Mouse (Mus musculus): ENCODE data around the gene Serpinf1. TPM values are rescaled to one million over a fixed set of nuclear protein-coding genes. Genes with fewer than 3 reads are reported as not detected.

Gene Serpinf1
- polyA plus RNA-seq, 1 experiment from 2014 or later = 168 TPM

DNA sequence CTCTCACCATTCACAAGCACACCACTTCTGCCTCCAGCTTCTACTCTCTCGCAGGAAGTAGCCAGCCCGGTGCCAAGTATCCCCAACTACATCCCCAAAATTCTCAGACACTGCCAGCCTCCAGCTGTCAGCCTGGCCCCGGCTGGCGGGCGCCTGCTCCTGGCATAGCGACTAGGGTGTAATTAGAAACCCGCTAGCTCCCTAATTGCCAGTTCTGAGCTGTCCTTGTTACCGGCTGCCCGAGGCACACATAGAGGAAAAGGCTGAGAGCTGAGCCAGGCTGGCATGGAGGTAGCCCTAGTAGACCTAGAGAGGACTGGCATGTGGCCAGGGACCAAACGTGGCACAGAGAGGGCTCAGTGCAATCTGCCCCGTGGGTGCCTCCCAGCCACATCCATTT is 8.8 kb upstream of the Serpinf1 start:
- DNase-seq (ENCODE audit: low spot score) = no peak
- H3K27me3 ChIP-seq (ENCODE audit: insufficient read depth, poor library complexity, severe bottlenecking) = no peaks in the 10 kb centered on the region
- H3K36me3 ChIP-seq = no peaks in the 10 kb centered on the region
- no peak overlapping the region for H3K4me3 ChIP-seq
- H3K27ac ChIP-seq = no peak overlapping the region
- H3K4me1 ChIP-seq = peaks cover 3% of the 10 kb centered on the region; the same call in 1 of the 2 replicates
- H3K9me3 ChIP-seq = peaks cover 6% of the 10 kb centered on the region
- 87% methylated on average over 11 of the region's 11 CpGs for WGBS

DNA sequence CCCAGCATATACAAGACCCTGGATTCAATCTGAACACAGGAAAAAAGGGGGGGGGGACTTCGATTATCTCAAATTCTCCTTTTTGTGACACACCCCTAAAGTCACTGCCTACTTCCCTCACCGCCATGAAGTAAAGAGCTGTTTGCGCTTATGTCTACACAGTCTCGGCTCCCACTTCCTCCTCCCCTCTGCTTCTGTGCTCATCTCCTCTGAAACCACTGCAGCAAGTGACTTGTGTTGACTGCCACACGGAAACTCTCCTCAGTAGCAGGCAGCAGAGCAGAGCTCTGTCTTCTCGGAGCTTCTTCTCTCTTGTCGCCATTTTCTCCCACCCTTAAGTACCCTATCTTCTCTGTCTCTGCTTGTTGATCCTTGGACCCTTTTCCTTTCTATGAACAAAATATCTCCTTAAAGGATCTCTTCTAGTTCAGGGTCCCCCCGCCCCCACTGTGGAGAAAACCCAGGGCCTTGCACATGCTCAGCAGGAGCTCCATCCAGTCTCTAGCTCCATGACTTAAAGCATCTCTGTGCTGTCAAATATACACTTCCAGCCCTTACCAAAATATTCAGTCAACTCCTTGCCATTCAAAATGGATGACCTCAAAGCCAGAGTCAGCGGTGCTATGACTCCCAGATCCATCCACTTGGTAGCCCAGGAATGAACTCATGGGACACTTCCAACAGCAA is 6.7 kb upstream of the Serpinf1 start:
- 76% methylated on average over 9 of the region's 9 CpGs for WGBS
- Histone ChIP-seq H3K27me3 (ENCODE audit: insufficient read depth, poor library complexity, severe bottlenecking) (no peaks in the 10 kb centered on the region), H3K27ac (no peak overlapping the region), H3K36me3 (no peaks in the 10 kb centered on the region), H3K4me1 (no peaks in the 10 kb centered on the region), H3K4me3 (no peak overlapping the region), H3K9me3 (peaks cover 2% of the 10 kb centered on the region; the same call in 1 of the 2 replicates)
- no peak for DNase-seq (ENCODE audit: low spot score)

DNA sequence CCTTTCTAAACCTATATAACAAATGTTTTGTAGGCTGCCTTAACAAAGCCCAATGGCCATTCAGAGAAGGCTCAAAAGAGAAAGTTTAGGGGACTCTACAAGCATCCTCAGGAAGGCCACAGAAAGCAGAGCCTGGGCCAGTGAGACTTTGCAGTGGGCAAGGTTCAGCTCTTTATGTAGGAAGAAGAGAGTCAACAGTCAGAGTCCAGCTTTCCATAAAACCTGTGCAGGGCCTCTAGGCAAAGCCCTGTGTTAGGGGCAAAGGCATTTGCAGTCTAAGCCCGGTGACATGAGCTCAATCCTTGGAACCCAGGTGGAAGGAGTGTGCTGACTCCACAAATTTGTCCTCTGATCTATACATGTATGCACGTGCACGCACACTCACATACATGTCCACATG is 2.0 kb upstream of the Serpinf1 start:
- Histone ChIP-seq H3K27me3 (ENCODE audit: insufficient read depth, poor library complexity, severe bottlenecking) (no peaks in the 10 kb centered on the region), H3K9me3 (no peaks in the 10 kb centered on the region), H3K27ac (no peak overlapping the region), H3K4me1 (peaks cover 25% of the 10 kb centered on the region), H3K36me3 (no peaks in the 10 kb centered on the region), H3K4me3 (no peak overlapping the region)
- 92% methylated on average over 3 of the region's 3 CpGs for WGBS
- DNase-seq (ENCODE audit: low spot score) = no peak

DNA sequence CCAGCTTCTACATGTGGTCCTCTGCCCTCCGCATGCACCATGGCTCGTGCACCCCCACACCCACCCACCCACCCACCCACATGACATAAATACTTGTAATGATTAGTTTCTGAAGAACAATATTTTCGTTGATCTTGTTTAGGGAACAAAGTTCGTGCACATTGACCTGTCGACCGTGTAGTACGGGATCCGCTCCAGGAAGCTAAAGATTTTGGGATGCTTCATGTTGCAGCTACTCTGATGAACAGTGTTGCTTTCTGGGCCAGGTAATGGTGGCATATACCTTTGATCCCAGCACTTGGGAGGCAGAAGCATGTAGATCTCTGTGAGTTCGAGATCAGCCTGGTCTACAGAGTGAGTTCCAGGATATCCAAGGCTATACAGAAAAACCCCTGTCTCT is 1.5 kb upstream of the Serpinf1 start:
- Histone ChIP-seq H3K4me3 (no peak overlapping the region), H3K9me3 (no peaks in the 10 kb centered on the region), H3K4me1 (peaks cover 25% of the 10 kb centered on the region), H3K27me3 (ENCODE audit: insufficient read depth, poor library complexity, severe bottlenecking) (no peaks in the 10 kb centered on the region), H3K27ac (no peak overlapping the region), H3K36me3 (no peaks in the 10 kb centered on the region)
- 88% methylated on average over 9 of the region's 9 CpGs for WGBS
- DNase-seq (ENCODE audit: low spot score) = no peak

DNA sequence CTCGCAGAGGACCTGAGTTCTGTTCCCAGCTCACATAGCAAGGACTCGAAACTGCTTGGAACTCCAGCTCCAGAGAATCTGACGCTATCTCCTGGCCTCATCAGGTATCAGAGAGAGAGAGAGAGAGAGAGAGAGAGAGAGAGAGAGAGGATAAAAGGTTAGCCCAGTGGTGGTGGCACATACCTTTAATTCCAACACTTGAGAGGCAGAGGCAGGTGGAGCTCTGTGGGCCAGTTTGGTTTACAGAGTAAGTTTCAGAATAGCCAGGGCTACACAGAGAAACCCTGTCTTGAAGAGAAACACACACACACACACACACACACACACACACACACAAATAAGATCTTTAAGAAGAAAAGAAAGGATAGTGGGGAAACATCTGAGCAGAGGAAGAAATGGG is 590 bp upstream of the Serpinf1 start:
- H3K27me3 ChIP-seq (ENCODE audit: insufficient read depth, poor library complexity, severe bottlenecking) = no peaks in the 10 kb centered on the region
- 84% methylated on average over 3 of the region's 3 CpGs for WGBS
- 0 out of 2 replicates have a peak overlapping the region, but pooled peaks have one; percentile 72 for H3K27ac ChIP-seq
- no peak for DNase-seq (ENCODE audit: low spot score)
- no peaks in the 10 kb centered on the region for H3K36me3 ChIP-seq
- H3K4me1 ChIP-seq = peaks cover 25% of the 10 kb centered on the region
- H3K4me3 ChIP-seq = no peak overlapping the region
- H3K9me3 ChIP-seq = no peaks in the 10 kb centered on the region

DNA sequence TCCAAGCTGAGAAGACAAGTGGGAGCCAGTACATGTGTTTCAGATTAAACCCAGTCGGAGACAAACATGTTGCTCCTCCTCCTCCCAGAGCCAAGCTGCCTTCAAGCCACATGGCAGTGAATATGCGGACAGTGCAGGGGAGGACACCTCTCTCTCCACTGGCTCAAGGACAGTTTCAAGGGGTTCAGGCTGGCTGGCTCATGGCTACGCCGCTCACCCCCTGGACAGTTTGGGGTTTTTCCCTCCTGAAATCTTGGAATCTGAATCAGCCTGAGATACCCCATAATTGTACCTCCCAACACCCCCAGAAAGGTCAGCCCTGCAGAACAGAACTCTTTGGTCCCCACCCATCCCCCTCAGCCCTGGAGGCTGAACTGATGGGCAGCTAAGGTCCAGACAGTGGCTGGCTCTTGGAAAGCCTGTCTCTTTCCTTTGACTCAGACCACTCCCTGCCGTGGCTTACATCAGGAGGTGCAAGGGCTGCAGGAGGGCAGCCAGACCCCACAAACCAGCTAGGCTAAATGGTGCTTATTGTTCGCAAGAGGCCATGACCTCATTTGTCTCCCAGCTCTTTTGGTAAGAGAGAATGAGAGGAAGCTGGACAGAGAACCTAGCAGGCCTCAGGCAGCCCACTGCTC is 1.0 kb downstream of the Serpinf1 start:
- WGBS = 43% methylated on average over 6 of the region's 6 CpGs
- H3K36me3 ChIP-seq = peaks cover 5% of the 10 kb centered on the region; the same call in 1 of the 2 replicates
- peaks cover 25% of the 10 kb centered on the region for H3K4me1 ChIP-seq
- no peaks in the 10 kb centered on the region for H3K9me3 ChIP-seq
- H3K27me3 ChIP-seq (ENCODE audit: insufficient read depth, poor library complexity, severe bottlenecking) = no peaks in the 10 kb centered on the region
- DNase-seq (ENCODE audit: low spot score) = no peak
- peak overlapping the region; percentile 51 for H3K4me3 ChIP-seq
- peak overlapping the region; percentile 72 for H3K27ac ChIP-seq

DNA sequence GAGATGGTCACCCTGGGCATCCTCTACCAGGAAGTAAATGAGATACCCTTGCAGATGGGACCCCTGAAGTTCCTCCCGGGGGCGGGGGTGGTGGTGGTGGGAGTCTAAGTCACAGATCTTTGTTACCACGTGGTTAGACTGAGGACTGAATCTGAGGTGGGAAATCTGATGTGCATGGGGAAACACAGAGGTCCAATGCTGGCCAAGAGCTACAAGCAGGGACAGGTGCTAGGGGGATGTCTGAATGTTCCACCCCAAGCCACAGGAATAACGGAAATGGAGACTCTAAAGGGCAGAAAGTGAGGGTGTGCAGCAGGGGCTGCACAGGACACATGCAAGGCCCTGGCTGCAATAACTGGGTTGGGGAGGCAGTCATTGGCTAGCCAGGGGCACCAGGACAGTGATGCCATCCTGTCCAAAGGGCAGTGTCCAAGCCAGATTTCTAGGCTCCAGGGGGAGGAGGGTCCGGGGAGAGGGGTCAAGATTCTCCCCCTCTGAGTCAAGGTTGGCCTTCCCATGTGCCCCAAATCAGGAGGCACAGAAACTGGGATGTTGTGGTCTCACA is 1.6 kb downstream of the Serpinf1 start:
- 63% methylated on average over 5 of the region's 5 CpGs for WGBS
- peaks cover 25% of the 10 kb centered on the region for H3K4me1 ChIP-seq
- H3K9me3 ChIP-seq = no peaks in the 10 kb centered on the region
- H3K36me3 ChIP-seq = peaks cover 5% of the 10 kb centered on the region; the same call in 1 of the 2 replicates
- peak overlapping the region; percentile 72 for H3K27ac ChIP-seq
- H3K4me3 ChIP-seq = peak overlapping the region; percentile 51; the same call in 1 of the 2 replicates
- no peaks in the 10 kb centered on the region for H3K27me3 ChIP-seq (ENCODE audit: insufficient read depth, poor library complexity, severe bottlenecking)
- DNase-seq (ENCODE audit: low spot score) = no peak

DNA sequence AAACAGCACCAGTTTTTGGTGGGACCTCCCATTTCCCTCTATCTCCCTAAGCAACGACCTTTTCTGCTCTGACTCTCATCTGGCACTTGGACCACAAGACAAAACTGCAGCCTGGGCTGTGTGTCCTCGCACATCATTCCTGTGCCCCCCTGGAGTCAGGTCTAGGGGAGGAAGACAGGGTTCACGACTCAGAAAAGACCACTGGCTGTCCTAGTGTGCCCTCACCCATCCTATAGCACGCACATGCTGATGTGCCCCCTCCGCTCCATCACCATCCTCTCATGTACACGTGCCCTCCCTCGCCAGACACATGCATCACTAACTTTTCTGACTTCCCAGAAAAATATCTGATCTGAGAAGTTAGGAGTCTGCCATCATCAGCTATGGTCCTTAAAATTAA is 2.5 kb downstream of the Serpinf1 start:
- H3K4me3 ChIP-seq = no peak overlapping the region
- no peaks in the 10 kb centered on the region for H3K27me3 ChIP-seq (ENCODE audit: insufficient read depth, poor library complexity, severe bottlenecking)
- H3K36me3 ChIP-seq = peaks cover 11% of the 10 kb centered on the region
- no peak overlapping the region for H3K27ac ChIP-seq
- no peaks in the 10 kb centered on the region for H3K9me3 ChIP-seq
- DNase-seq (ENCODE audit: low spot score) = no peak
- 81% methylated on average over 7 of the region's 7 CpGs for WGBS
- peaks cover 28% of the 10 kb centered on the region for H3K4me1 ChIP-seq

DNA sequence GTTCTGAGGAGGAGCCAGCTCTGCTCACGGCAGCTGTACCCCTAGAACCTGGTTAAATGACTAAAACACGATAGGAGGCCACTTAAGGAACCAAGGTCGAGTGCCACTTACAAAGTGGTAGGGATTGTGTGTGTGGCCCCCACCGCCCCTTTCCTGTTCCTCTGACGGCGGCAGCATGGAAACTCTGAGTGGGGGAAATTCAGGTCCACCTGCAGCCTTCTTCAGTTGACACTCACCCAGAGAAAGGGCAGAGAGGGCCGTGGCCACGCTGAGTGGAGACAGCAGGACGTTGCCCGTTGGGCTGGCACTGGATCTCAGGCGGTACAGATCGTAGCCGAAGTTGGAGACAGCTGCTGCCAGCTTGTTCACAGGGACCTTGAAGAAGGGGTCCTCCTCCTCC is 6.5 kb downstream of the Serpinf1 start:
- Histone ChIP-seq H3K27ac (no peak overlapping the region), H3K9me3 (no peaks in the 10 kb centered on the region), H3K4me1 (peaks cover 9% of the 10 kb centered on the region), H3K4me3 (no peak overlapping the region), H3K27me3 (ENCODE audit: insufficient read depth, poor library complexity, severe bottlenecking) (no peaks in the 10 kb centered on the region), H3K36me3 (peaks cover 38% of the 10 kb centered on the region)
- WGBS = 81% methylated on average over 13 of the region's 13 CpGs
- DNase-seq (ENCODE audit: low spot score) = no peak

DNA sequence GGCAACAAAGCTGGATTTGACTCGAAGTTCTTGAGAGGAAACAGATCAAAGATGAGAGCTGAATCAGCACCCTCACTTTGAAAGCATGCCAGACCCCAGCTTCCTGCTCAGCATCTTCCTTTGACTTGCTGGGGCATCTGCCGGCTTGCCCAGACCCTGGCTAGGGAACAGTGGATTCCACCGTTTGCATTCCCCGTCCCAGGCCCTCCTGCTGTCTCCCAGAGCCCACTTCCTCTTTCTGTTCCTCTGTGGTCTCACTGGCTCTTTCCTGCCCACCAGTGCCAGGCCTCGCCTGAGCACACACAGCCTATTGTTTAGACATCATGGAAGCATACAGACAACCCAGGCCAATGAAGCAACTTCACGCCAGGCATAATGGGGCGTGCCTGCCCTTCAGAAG is 7.4 kb downstream of the Serpinf1 start:
- Histone ChIP-seq H3K36me3 (peaks cover 47% of the 10 kb centered on the region), H3K27me3 (ENCODE audit: insufficient read depth, poor library complexity, severe bottlenecking) (no peaks in the 10 kb centered on the region), H3K9me3 (no peaks in the 10 kb centered on the region), H3K4me1 (peaks cover 5% of the 10 kb centered on the region), H3K27ac (no peak overlapping the region), H3K4me3 (no peak overlapping the region)
- 50% methylated on average over 7 of the region's 7 CpGs for WGBS
- no peak for DNase-seq (ENCODE audit: low spot score)

DNA sequence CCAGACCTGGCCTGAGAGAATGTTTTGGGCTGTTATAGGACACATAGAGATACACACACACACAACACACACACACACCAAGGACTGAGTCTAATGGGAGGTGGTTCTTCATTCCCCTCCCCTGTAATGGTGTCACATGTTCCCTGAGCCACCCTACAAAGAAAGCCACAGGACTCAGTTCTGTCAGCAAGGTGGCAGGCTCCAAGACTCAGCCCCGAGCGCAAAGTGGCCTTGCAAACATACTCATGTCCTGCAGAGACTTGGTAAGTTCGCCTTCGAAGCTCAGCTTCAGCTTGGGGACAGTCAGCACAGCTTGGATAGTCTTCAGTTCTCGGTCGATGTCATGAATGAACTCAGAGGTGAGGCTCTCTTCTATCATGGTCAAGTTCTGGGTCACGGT is 11.9 kb downstream of the Serpinf1 start:
- Histone ChIP-seq H3K4me3 (no peak overlapping the region), H3K27ac (no peak overlapping the region), H3K27me3 (ENCODE audit: insufficient read depth, poor library complexity, severe bottlenecking) (no peaks in the 10 kb centered on the region), H3K4me1 (peaks cover 9% of the 10 kb centered on the region), H3K9me3 (no peaks in the 10 kb centered on the region), H3K36me3 (peaks cover 63% of the 10 kb centered on the region)
- 87% methylated on average over 7 of the region's 7 CpGs for WGBS
- DNase-seq (ENCODE audit: low spot score) = peak; percentile 73

DNA sequence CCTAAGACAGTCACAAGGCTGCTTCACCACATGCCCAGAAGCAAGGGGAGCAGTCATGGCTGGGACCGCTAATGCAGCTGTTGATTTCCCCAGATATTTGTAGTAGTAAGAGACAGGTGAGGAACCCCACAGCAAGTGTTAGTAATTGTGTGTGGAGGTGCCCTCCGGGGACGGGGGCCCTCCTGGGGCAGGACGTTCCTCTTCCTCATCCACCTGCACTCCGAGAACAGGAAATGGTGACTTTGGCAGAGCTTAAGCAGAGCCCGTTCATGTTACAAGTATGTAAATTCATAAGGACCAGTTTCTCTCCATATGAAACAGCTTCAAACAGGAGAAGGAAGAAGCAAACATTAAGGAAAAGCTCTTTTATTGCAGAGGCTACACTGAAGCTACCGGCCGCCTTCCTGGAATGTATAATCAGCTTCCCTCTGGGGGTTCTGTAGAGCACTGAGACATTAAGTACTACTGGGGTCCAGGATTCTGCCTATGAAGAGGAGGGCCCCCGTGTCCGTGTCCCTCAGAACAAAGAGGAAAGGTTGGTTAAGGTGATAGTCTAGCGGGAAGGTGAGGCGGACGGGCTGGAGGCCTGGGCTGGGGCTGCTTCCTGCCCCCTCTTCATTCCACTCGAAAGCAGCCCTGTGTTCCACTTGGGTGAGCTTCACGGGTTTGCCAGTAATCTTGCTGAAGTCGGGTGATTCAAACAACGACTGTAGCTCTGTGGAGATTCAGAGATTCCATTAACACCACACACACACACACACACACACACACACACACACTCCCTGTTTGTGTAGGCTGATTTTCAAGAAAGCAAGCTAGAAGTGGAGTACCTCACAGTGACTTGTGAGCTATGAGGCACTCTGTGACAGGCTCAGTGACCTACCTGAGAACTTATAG is 12.6 kb downstream of the Serpinf1 start:
- Histone ChIP-seq H3K9me3 (no peaks in the 10 kb centered on the region), H3K36me3 (peaks cover 57% of the 10 kb centered on the region), H3K27me3 (ENCODE audit: insufficient read depth, poor library complexity, severe bottlenecking) (no peaks in the 10 kb centered on the region), H3K4me1 (peaks cover 5% of the 10 kb centered on the region), H3K27ac (no peak overlapping the region), H3K4me3 (no peak overlapping the region)
- 72% methylated on average over 17 of the region's 17 CpGs for WGBS
- DNase-seq (ENCODE audit: low spot score) = peak; percentile 66
